Mouse (Mus musculus) midbrain, embryonic 16.5 days (tissue): ENCODE results near the gene Ccm2. TPM values are rescaled to one million over a fixed set of nuclear protein-coding genes. Genes with fewer than 3 reads are reported as not detected.

Experiments used
- ATAC-seq: fragments of 200-750 bp; cut with Nextera tagmentation; 2 replicates; pipeline ENCODE4 v1.8.0; 2017; ENCODE audit warnings: moderate TSS enrichment
- H3K27ac ChIP-seq: fragments of 300-500 bp; sonication (generic); 2 replicates; pipeline ENCODE4 v1.5.1; 2014; ENCODE audit warnings: mild to moderate bottlenecking, low read length, mixed read lengths
- H3K27me3 ChIP-seq: fragments of 300-500 bp; sonication (generic); 2 replicates; pipeline ENCODE4 v1.6.1; 2014; ENCODE audit warnings: low read depth, low read length, mixed read lengths; ENCODE audit not compliant: control insufficient read depth, insufficient read depth
- H3K36me3 ChIP-seq: fragments of 300-500 bp; sonication (generic); 2 replicates; pipeline ENCODE4 v1.6.1; 2014; ENCODE audit warnings: mild to moderate bottlenecking, low read length, moderate library complexity, mixed read lengths; ENCODE audit not compliant: control insufficient read depth, insufficient read depth
- H3K4me1 ChIP-seq: fragments of 300-500 bp; sonication (generic); 2 replicates; pipeline ENCODE4 v1.6.1; 2014; ENCODE audit warnings: mild to moderate bottlenecking, low read length, mixed read lengths; ENCODE audit not compliant: control insufficient read depth, insufficient read depth
- H3K4me2 ChIP-seq: fragments of 300-500 bp; sonication (generic); 2 replicates; pipeline ENCODE4 v1.6.1; 2014; ENCODE audit warnings: mild to moderate bottlenecking, low read length, mixed read lengths
- H3K4me3 ChIP-seq: fragments of 300-500 bp; sonication (generic); 2 replicates; pipeline ENCODE4 v1.5.1; 2014; ENCODE audit warnings: low read depth, mild to moderate bottlenecking, low read length, moderate library complexity, mixed read lengths
- H3K9ac ChIP-seq: fragments of 300-500 bp; sonication (generic); 2 replicates; pipeline ENCODE4 v1.6.1; 2014; ENCODE audit warnings: low read depth, low read length, mixed read lengths
- H3K9me3 ChIP-seq: fragments of 300-500 bp; sonication (generic); replicated peaks from 2 replicates; pipeline ENCODE4 v1.6.1; 2014; ENCODE audit warnings: mild to moderate bottlenecking, low read length, mixed read lengths; ENCODE audit not compliant: control insufficient read depth, poor library complexity, severe bottlenecking
- WGBS: fragments of 180-500 bp; shearing (Covaris S2); extraction: QIAGEN DNeasy Blood & Tissue Kit; methylation state at CpG from one replicate; pipeline ENCODE4 v1.1.7; 2014; 5-methylcytosine and 5-hydroxymethylcytosine counted together
- polyA plus RNA-seq: library from polyadenylated mRNA; unstranded; fragments of >200 nt; fragmentation: Nextera tagmentation; extraction: Ambion mirVana; gene quantifications from 2 replicates; pipeline ENCODE4 v1.2.1, GENCODE M21; 2015

Ccm2 gene
- polyA plus RNA-seq: 81.4 and 84.3 TPM in 2 replicates

DNA sequence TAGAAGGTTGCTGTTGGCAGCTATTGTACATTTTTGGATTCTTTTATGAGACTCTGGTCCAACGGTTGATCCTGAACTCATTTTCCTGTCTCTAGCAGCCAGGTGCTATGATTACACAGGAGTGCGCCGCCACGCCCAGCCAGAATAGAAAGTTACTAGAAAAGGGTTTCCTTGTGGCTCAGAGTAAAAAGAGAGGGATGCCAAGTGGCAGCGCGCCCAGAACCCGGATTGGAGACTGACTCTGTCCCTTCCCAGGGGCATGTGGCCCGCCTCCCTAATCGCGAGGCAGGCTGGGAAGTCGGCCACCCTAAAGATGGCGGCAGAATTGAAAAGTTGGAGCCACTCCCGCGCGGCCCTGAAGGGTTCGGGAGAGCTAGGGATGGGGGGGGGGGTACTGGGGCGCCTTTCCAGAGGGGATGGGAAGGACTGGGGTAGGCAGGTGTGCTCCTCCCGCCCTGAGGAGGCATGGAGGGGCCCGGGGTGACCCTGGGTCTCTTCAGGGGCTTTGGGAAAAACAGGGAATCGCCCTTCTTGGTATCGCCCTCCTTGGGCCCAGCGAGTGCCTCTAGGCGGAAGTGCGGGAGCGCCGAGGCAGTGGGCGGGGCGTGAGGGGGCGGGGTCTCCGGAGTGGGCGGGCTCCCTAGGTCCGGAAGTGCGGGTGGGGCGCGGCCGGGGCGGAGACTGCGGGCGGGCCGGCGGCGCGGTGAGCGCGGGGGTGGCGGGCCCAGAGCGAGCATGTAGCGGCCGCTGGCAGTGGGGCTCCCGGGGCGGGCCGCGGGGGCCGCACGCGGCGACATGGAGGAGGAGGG lies at the start of gene Ccm2:
TSS of gene Ccm2 (plus strand) at position 683 of the 809 bp plus-strand sequence.
- Histone ChIP-seq H3K4me1 (peaks cover 16% of the 10 kb centered on the region), H3K9me3 (no peaks in the 10 kb centered on the region), H3K9ac (peak within 1 kb of the TSS; percentile 90), H3K4me3 (peak within 1 kb of the TSS; percentile 94), H3K27ac (peak within 1 kb of the TSS; percentile 92), H3K4me2 (peak within 1 kb of the TSS; percentile 89), H3K27me3 (no peaks in the 10 kb centered on the region), H3K36me3 (no peaks in the 10 kb centered on the region)
- ATAC-seq: peak; percentile 96
- under 1% methylated on average over 34 of the region's 57 CpGs for WGBS

DNA sequence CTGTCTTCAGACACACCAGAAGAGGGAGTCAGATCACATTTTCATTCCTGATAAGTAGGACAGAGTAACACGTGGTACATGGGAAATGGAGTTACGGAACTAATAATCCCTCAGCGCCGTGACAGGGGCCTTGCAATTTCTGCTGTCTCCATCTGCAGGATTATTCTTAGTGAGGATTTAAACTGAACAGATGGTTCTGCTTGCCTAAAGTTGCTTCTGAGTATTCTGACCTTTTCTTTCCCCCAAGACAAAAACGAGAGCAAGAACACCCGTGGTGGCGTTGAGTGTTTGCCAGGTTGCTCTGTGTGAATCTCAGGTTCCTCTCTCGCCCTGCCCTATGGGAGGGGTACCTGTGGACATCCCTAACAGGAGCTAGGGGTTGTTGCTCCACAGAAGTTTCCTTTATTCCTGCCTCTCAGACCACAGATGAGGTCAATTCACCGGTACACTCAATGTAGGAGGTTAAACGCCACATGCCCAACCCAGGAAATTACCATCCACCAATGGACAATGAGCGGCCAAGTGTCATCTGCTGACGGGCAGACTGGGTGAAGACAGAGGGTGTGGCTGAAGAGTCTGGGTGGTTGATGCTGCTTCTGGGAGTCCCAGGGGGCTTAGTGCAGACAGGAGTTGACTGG lies 49.3 kb upstream of the Ccm2 start:
- Histone ChIP-seq H3K27ac (no peak overlapping the region), H3K9ac (no peak overlapping the region), H3K4me3 (no peak overlapping the region), H3K9me3 (no peaks in the 10 kb centered on the region), H3K4me1 (no peaks in the 10 kb centered on the region), H3K27me3 (no peaks in the 10 kb centered on the region), H3K36me3 (no peaks in the 10 kb centered on the region), H3K4me2 (no peak overlapping the region)
- no peak for ATAC-seq
- WGBS: 82% methylated on average over 12 of the region's 12 CpGs

DNA sequence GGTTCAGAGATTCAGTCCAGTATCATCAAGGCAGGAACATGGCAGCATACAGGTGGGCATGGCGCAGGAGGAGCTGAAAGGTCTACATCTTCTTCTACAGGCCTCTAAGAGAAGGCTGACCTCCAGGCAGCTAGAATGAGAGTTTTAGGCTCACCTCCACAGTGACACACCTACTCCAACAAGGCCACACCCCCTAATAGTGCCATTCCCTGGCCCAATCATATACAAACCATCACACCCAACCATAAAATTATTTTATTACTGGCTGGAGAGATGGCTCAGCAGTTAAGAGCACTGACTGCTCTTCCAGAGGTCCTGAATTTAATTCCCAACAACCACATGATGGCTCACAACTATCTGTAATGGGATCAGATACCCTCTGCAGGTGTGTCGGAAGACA lies 44.2 kb upstream of the Ccm2 start:
- no peak overlapping the region for H3K27ac ChIP-seq
- no peak overlapping the region for H3K4me2 ChIP-seq
- no peak overlapping the region for H3K9ac ChIP-seq
- 94% methylated on average over 2 of the region's 2 CpGs for WGBS
- H3K27me3 ChIP-seq: no peaks in the 10 kb centered on the region
- no peaks in the 10 kb centered on the region for H3K36me3 ChIP-seq
- H3K4me3 ChIP-seq: no peak overlapping the region
- H3K4me1 ChIP-seq: no peaks in the 10 kb centered on the region
- no peak for ATAC-seq
- H3K9me3 ChIP-seq: no peaks in the 10 kb centered on the region

DNA sequence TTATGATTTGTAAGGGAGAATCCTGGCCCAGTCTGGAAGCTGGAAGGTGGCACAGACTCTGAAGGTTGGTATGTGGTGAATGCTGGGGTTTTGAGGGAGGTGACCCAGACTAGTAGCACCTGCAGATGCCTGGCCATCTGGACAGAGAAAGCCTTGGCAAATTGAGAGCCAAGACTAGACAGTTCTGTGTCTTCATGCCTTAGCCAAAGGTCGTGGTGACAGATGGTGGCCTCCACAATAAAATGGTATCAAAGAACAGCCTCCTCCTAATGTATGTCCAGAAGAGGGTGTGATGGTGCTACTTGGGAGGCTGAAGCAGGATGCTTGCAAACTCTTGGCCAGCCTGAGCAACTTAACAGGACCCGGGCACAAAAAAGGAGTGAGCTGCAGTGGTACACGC lies 42.5 kb upstream of the Ccm2 start:
- no peaks in the 10 kb centered on the region for H3K9me3 ChIP-seq
- H3K4me3 ChIP-seq: no peak overlapping the region
- no peaks in the 10 kb centered on the region for H3K4me1 ChIP-seq
- 86% methylated on average over 3 of the region's 3 CpGs for WGBS
- no peak overlapping the region for H3K4me2 ChIP-seq
- no peak for ATAC-seq
- no peaks in the 10 kb centered on the region for H3K27me3 ChIP-seq
- H3K36me3 ChIP-seq: no peaks in the 10 kb centered on the region
- no peak overlapping the region for H3K27ac ChIP-seq
- H3K9ac ChIP-seq: no peak overlapping the region

DNA sequence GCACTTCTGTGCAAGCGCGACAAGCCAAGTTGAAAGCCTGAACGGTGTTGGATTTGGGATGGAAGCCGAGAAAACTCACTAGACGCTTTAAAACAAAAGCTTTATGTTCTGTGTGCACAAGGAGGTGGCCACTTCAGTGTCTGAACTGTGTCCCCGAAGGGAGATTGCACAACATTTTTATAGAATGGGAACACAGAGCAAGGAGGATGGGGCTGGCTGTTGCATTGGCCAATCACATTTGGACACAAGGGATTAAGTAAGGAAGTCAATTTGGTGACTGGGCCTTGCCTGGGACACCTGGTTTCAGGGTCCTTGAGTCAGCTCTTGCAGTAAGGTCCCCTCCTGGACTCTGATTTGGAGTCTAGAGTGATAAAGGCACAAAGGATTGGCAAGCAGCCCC lies 42.0 kb upstream of the Ccm2 start:
- Histone ChIP-seq H3K4me1 (no peaks in the 10 kb centered on the region), H3K36me3 (no peaks in the 10 kb centered on the region), H3K9ac (no peak overlapping the region), H3K27ac (no peak overlapping the region), H3K4me3 (no peak overlapping the region), H3K4me2 (no peak overlapping the region), H3K27me3 (no peaks in the 10 kb centered on the region), H3K9me3 (no peaks in the 10 kb centered on the region)
- ATAC-seq: no peak
- 80% methylated on average over 6 of the region's 6 CpGs for WGBS

DNA sequence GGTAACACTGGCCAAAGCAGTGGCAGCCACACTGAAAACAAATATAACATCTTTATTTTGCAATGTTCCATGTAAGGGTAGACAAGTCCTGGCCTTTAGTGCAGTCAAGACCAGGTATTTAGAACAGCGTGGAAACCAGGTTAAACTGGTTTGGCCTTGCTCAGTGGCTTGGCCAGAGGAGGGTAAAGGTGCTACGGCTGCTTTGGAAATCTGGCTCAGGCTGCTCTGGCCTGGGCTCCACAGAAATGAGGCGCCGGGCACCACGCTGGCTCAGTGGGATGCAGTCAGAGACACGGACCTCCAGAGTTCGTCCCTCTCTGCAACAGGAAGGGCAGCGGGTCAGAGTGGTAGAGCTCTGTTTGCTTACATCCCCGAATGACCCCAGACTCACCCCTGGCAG lies 40.2 kb upstream of the Ccm2 start:
- Histone ChIP-seq H3K27ac (no peak overlapping the region), H3K4me1 (no peaks in the 10 kb centered on the region), H3K9me3 (no peaks in the 10 kb centered on the region), H3K9ac (no peak overlapping the region), H3K36me3 (no peaks in the 10 kb centered on the region), H3K4me2 (no peak overlapping the region), H3K27me3 (no peaks in the 10 kb centered on the region), H3K4me3 (no peak overlapping the region)
- ATAC-seq: no peak
- 89% methylated on average over 9 of the region's 9 CpGs for WGBS

DNA sequence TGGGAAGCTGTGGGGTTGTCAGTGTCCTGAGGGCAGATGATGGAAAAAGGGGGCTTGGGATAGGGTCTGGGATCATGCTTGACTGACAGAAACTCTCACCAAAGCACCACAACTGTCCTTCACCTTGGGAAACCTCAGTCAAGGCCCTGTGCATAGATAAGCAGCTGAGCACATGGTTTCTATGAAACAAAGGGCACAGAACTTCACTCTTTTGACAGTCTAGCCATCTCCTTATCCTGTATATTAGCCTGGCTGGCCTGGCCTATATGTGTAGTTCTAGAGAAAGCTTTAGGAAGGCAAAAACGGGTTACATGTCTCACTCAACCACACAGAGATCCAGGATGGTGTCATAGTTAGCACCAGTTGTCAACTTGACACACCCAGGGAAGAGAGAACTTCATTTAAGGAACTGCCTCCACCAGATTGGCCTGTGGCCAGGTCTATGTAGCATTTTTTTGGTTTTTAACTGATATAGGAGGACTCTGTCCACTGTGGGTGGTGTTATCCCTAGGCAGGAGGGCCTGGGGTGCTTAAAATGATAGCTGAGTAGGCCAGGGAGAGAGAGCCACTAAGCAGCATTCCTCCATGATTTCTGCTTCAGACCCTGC lies 38.3 kb upstream of the Ccm2 start:
- WGBS: 54% methylated on average over 1 of the region's 1 CpGs

DNA sequence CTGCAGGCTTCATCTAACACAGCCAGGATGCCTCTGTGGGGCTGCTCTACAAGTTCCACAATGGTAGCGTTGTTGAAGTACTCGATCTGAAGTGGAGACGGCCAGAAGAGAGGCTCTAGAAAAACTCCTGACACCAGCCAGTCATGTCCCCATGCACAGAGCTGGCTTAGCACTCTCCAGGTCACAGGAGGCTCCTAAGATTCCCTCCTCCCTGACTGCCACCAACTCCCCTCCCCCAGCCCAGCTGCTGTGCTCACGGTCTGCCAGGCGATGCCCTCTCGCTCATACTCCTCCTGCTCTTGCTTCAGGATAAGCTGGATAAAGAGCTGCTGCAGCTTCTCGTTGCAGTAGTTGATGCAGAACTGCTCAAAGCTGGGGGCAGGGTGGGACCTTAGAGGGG lies 31.9 kb upstream of the Ccm2 start:
- H3K9me3 ChIP-seq: no peaks in the 10 kb centered on the region
- no peaks in the 10 kb centered on the region for H3K4me1 ChIP-seq
- 36% methylated on average over 7 of the region's 7 CpGs for WGBS
- no peaks in the 10 kb centered on the region for H3K36me3 ChIP-seq
- H3K4me3 ChIP-seq: no peak overlapping the region
- H3K4me2 ChIP-seq: no peak overlapping the region
- no peak for ATAC-seq
- no peak overlapping the region for H3K27ac ChIP-seq
- H3K9ac ChIP-seq: no peak overlapping the region
- no peaks in the 10 kb centered on the region for H3K27me3 ChIP-seq

More for the DNA sequence above, 38.3 kb upstream of the Ccm2 start:
- no peak overlapping the region for H3K4me3 ChIP-seq
- H3K4me1 ChIP-seq: no peaks in the 10 kb centered on the region
- no peak overlapping the region for H3K27ac ChIP-seq
- H3K9me3 ChIP-seq: no peaks in the 10 kb centered on the region
- H3K9ac ChIP-seq: no peak overlapping the region
- no peak for ATAC-seq
- H3K36me3 ChIP-seq: no peaks in the 10 kb centered on the region
- no peak overlapping the region for H3K4me2 ChIP-seq
- no peaks in the 10 kb centered on the region for H3K27me3 ChIP-seq

DNA sequence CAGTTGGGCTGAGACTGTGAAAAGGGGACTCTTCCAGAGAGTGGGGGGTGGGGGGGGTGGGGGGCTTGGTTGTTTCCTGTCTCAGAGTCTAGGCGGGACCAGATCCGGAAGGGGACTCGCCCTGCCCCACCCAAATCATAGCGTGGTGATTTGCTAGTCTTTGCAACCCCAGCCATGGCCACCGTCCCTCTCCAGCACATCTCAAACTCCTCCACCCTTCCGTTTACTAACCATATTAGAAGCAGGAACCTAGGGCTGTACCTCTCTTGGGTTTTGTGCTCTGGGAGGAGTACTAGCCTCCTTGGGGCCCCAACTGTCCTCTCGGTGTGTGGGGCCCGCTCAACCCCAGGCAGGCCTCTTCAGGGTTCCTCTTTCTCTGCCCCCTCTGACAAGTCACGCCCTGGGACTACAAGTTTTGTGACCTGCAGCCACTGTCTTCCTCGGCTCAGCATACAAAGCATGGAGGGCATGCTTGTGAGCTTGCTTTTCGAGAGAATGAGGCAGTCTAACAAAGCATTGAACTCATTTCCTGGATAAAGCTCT lies 27.1 kb upstream of the Ccm2 start:
- H3K4me3 ChIP-seq: no peak overlapping the region
- WGBS: 73% methylated on average over 11 of the region's 11 CpGs
- no peaks in the 10 kb centered on the region for H3K27me3 ChIP-seq
- no peaks in the 10 kb centered on the region for H3K4me1 ChIP-seq
- no peaks in the 10 kb centered on the region for H3K9me3 ChIP-seq
- ATAC-seq: no peak
- no peak overlapping the region for H3K27ac ChIP-seq
- H3K36me3 ChIP-seq: peaks cover 1% of the 10 kb centered on the region
- no peak overlapping the region for H3K4me2 ChIP-seq
- H3K9ac ChIP-seq: no peak overlapping the region
